Mouse (Mus musculus): ENCODE results near the gene Hsd17b3. TPM values are rescaled to one million over a fixed set of nuclear protein-coding genes. Genes with fewer than 3 reads are reported as not detected.
A peak's percentile ranks its signal among the peaks of the same experiment; 100 is the strongest.
"Not testable (repeated sequence)": the region's sequence is repeated elsewhere in the genome, so short reads cannot be mapped to it uniquely, and the experiment has no call there.

Gene Hsd17b3
- total RNA-seq, 1 experiment from 2014 or later: 1.2 TPM

DNA sequence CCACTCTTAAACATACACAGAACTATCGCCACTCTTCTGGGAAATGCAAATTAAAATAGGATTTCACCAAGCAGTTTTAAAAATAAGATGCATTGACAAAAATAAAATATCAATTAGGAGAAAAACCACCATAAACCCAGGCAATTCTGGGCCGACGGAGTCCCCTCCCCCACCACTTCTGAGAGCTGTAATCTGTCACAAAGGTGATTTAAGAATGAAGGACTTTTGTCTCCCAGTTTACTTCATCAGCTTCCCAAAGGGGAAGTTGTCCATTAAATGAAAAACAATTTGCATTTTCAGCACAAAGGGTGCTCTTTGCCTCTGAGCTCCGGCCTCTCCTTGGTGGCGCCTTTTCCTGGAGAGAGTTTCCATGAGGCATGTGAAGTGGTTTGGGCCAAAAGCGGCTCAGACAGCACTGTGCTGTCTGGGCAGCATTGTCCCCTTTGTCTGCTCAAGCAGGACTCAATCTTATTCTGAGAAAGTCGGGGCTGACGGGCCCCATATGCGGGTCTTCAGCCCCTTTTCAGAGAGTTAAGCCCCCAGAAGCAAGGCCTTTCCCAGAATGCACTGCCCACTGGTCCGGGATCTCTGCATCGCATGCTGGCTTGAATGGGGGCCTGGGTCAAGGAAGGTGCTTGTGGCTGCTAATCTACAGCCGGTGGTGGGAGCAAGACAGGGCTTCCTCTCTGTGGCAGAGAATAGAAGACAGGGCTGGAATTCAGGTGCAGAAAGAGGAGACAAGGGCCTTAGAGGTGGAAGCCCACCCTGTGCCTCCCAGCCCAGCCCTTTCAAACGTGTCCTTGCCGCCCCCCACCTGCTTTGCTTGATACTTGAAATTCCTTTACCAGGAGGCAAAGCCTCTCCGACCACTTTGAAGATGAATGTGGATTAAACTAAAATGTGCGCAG lies 7.8 kb downstream of the Hsd17b3 start:
- DNase-seq: no peak

DNA sequence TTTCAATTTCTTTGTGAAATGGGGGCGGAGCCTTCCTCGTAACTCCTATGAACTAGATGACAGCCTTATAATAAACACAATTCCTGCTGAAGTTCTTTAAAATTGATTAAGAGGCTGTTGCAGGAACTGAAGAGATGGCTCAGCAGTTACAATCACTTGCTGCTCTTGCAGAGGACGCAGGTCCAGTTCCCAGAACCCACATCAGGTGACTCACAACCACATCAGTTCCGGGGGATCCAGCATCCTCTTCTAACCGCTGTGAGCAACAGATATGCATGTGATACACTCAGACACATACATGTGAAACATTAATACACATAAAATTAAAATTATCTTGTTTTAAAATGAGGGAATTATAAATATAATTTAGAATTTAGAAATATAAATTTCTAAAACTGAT lies 11.4 kb downstream of the Hsd17b3 start:
- DNase-seq: no peak

GRCm38 (mm10) chr13:64076074-64076473 lies 13.0 kb downstream of the Hsd17b3 start:
- no peak for DNase-seq

- no peak for DNase-seq
Observed at GRCm38 (mm10) chr13:64066653-64067052, 22.4 kb downstream of the Hsd17b3 start.

DNA sequence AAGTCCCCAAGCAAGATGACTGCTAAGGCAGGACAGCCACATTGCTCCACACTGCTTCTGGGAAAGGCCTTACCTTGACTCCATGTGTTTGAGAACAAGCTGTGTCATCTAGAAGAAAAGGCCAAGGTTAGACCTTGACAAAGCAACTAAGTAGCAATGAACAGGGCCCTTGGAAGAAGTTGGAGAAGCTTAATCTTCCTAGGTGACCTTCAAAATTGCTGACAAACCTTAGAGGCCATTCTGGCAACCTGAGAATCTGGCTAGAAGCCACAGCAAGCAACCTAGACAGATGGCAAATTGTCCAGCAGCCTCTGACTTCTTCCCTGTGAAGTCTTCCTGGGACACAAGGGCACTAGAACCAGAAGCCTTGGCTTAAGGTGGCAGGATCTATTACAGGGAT lies 24.8 kb downstream of the Hsd17b3 start:
- no peak for DNase-seq

- DNase-seq: no peak
Observed at GRCm38 (mm10) chr13:64060935-64061506, 28.0 kb downstream of the Hsd17b3 start.

DNA sequence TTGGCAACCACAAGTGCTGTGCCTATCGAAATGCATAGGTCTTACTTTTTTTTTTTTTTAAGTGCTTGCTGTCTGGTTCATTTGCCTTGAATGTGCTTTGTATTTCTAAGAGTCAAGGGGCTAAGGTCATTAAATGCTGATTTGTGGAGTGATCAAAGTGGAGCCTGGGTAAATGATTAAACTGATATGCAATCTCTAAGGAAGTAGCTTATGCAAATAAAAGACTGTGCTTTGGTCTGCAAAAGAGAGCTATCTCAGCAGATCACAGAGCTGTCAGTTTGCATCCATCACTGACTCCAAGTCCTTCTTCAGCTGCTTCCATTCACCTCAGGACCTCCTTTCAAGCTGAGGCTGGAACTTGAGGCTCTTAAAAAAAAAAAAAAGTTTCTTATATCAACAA lies 35.1 kb downstream of the Hsd17b3 start:
- no peak for DNase-seq

- DNase-seq: not testable (repeated sequence)
Observed at GRCm38 (mm10) chr13:64052281-64052680, 36.7 kb downstream of the Hsd17b3 start.

- no peak for DNase-seq
Observed at GRCm38 (mm10) chr13:64050895-64051294, 38.1 kb downstream of the Hsd17b3 start.

DNA sequence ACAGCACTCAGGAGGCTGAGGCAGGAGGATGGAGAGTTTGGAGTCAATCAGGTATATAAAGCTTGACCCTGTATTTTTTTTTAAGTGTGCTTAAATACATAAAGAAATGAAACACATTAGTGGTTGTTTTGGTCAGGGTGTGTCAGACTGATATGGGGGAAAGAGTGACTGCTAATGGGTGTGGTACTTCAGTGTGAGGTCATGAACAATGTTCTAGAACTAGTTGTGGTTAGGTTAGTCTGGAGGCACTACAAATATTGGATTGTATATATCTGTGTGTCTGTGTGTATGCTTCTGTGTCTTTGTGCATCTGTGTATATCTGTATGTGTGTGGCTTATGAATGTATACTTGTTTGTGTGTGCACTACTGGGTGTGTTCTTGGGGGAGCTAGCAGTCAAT lies 39.5 kb downstream of the Hsd17b3 start:
- no peak for DNase-seq

GRCm38 (mm10) chr13:64048467-64048866 lies 40.6 kb downstream of the Hsd17b3 start:
- no peak for DNase-seq

DNA sequence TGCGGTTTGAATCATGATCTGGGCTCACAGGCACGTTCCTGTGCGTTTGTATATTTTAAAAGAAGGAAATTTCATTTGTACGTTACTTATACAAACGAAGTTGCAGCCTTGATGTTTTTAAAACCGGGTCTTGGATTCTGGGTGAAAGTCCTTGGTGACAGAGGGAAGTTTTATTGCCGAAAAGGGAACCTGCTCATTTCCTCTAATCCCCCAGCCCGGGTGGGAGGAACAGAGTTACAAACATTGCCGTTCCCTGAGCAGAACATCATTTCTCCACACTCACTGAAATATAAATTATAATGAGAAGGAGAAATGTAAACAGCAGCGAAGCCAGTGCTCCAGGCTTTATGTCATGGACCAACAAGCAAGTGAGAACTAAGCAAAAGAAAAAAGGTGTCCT lies 49.1 kb downstream of the Hsd17b3 start:
- no peak for DNase-seq

- DNase-seq: no peak
Observed at GRCm38 (mm10) chr13:64038114-64038513, 50.9 kb downstream of the Hsd17b3 start.

GRCm38 (mm10) chr13:64036079-64037011 lies 52.7 kb downstream of the Hsd17b3 start:
- DNase-seq: peak; percentile 62

DNA sequence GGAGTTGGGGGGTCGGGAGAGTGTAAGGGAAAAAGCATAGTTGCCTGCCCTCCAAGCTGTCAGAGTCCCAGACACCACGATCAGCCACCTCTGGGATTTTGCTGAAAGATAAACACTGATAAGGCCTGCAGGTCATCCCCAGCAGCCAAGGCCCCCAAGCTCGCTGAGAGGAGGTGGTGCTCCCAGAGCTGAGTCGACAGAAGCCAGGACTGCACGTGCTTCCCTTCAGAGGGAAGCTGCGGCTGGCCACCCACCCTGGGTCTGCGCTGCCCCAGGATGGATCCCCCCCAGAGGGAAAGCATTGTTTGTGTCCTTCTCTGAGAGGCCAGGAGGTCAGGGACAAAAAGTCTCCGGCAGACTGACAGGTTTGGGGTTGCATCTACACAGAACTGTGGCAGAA lies 54.0 kb downstream of the Hsd17b3 start:
- DNase-seq: no peak

GRCm38 (mm10) chr13:64033921-64034320 lies 55.1 kb downstream of the Hsd17b3 start:
- DNase-seq: no peak

- no peak for DNase-seq
Observed at GRCm38 (mm10) chr13:64033181-64033580, 55.8 kb downstream of the Hsd17b3 start.

DNA sequence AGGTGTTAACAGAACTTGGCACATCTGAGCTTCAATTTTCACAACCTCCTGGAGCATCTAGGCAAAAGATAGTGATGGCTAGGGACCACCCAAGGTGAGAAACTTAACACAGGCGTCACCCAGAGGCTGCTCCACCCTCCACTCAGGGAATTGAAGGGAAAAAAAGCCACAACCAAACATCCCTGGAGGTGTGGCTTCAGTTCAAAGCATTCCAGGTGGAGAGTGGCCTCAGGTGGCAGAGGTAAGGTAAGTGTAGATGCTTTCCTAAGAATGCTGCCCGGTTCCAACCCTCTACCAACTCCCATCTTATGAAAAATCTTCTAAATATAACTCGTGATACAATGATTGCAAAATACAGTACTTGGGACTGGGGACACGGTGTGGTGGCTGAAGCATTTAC lies 57.8 kb downstream of the Hsd17b3 start:
- no peak for DNase-seq

GRCm38 (mm10) chr13:64030792-64031191 lies 58.2 kb downstream of the Hsd17b3 start:
- DNase-seq: no peak

- DNase-seq: no peak
Observed at GRCm38 (mm10) chr13:64024803-64025202, 64.2 kb downstream of the Hsd17b3 start.

DNA sequence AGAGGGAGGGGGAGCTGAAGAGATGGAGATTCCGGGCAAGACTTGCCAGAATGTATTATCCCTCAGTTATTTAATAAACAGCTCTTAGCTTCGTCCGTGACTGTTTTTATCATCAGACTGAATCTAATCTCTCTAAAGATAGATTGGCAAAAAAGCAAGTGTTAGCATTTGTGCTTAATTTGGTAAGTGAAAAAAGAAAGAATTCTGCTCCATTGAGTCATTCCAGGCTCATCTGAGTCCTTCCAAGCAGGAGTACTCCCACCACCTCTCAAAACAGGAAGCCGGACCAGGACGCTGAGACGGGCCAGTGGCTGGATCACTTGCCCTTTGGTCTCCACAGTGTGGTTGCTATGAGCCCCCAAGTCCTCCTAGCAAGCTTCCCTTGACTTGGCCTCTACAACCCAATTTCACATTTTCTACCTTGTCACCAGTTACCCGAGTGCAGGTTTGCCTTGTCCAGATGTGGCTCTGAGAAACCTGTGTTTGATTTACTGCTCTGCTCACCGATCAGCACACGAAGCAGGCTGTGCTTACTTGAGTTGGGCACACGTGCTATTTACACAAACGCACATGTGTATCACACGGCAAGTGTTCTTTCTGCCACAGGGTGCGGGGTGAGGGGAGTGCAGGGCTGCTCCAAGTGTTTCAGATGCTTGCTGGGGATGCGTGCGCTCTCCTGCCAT lies 66.1 kb downstream of the Hsd17b3 start:
- DNase-seq: no peak

- peak; percentile 12 for DNase-seq
Observed at GRCm38 (mm10) chr13:64020902-64021311, 68.1 kb downstream of the Hsd17b3 start.
